Mouse (Mus musculus): ENCODE measurements around the gene Olfr816.

DNA sequence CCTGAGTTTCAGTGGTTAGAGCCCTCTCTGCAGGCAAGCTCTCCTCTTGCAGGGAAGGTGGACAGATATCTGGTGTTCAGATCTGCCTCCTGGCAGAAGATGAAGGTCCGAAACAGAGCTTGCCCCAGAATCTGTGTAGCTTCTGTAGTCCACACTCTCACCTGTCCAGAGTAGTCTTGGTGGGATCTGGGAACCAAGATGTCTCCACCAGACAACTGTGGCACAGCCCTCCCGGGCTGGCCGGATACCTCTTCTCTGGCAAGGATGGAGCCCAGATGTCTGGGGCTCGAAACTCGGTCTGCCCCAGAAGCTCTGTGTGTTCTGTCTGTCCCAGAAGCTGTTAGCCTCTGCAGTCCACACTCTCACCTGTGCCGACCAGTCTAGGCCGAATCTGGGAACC, 29.5 kb downstream of the Olfr816 start:
- no peak for TF ChIP-seq POLR2A (IDR thresholded peaks at IDR 0.05; ENCODE audit: borderline replicate concordance, control insufficient read depth, low read depth, low read length)
- no peak for TF ChIP-seq CTCF (IDR thresholded peaks at IDR 0.05; ENCODE audit: control insufficient read depth, insufficient read depth, low read length)
